Mouse (Mus musculus): Measurements from ENCODE around the gene Ciart.
"Not testable (repeated sequence)": the region's sequence is repeated elsewhere in the genome, so short reads cannot be mapped to it uniquely, and the experiment has no call there.

Gene Ciart

DNA sequence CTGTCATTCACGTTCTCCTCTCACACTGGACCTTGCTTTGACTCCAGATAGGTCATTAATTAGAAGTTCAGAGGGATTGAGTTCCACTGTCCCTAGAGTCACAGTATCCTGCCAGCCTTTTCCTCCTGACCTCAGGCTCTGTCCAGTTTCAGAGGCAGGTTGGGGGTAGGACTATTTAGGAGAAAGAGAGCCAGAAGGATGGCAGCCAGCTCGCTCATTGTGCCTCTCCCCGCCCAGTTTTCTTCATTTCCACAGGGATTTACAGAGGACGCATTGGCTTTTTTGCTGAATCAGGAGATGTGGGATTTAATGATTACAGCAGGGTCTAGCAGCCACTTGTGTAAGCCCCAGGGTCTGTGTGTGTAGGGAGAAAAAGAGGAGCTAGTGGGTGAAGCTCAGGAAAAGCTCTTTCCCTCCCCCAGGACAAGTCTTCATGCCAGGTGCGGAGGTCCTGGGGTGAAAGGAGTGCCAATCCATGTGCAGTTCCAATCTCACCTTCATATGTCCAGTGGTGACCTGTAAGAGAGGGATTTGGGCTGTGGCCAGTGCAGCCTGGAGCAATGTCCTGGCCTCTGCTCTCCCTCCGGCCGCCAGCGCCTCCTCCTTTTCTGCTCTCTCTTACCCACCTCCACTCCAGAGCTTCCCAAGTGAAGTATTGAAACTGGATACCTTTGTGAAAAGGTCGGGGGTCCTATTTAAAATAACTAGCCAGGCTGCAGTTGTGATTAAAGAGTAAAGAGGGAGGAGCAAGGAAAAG is 19.7 kb upstream of the Ciart start:
- DNase-seq (ENCODE audit: low read depth): no peak

DNA sequence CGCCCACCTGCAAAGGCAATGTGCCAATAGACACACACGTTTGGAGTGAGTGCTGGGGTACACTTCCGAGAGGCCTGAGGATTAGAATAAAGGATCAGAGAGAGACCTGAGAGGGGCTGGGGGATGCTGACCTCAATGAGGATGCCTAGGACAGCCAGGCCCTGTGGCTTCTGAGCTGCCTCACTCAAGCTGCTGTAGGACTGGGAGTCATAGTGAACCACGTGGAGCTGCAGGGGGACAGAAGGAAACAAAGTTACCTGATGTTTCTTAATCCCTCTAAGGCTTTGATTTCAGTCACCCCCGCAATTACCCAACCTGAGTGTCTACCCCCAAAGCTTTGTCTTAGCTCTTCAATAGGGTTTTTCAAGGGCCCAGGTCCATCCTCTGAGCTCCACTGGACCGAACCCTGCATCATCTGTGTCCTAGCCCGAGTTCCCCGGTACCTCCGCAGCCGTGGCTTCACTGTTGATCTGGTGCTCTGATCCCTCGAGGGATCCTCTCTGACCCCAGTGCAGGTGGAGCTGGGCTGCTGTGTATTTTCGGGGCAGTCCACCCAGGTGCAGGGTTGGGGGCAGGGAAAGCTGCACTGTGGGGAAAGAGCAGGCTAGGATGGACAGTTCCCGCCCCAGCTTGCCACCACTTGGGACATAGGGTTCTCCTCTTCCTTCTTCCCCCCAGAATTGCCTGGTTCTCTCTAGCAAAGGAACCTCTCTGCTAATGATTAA is 17.9 kb upstream of the Ciart start:
- DNase-seq (ENCODE audit: low read depth): no peak

DNA sequence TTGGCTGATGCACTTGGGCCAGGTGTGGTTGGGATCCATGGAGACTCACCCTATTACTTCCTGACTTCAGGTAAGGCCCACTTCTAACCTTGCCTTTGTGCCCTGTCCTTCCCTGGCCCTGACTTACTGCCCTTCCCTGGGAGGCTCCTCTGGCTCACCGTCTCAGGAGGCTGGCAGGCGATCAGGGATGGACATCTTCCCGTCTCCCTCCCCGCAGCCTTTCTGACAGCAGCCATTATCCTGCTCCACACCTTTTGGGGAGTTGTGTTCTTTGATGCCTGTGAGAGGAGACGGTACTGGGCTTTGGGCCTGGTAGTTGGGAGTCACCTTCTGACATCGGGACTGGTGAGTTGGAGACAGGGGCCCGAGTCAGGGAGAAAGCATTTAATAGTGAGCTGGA is 13.4 kb upstream of the Ciart start:
- DNase-seq (ENCODE audit: low read depth): not testable (repeated sequence)

DNA sequence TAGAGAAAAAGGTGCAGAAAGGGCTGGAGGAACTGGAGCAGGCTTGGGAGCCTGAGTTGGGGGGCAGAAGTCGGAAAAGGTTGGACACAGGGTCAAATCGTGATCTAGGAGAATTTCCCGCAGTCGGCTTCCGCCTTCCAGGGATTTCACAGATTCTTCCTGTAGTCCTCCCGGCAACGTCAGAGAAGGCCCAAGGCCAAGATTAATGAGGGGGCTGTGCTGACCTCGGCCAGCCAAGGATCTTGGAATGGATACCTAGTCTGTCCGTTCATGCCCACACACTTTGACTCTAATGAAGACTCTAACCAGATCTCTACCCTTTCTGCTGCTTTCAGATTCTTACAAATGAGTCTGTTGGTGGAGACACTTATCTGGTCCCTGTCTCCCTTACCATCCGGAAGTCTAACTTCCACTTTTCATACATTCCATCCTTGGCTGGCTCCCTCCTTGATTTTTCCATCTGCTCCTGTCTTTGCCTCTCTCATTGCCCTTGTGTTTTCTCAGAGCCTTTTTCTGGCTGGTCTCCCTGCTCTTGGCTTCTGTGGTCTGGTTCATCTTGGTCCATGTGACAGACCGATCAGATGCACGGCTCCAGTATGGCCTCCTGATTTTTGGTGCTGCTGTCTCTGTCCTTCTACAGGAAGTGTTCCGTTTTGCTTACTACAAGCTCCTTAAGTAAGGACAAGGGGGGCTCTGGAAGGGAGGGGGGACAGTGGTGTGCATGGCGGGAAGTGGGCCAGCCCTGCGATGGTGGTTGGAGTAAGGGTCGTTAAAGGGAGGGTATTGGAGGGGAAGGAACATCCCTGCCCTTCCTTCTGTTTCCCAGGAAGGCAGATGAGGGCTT is 12.5 kb upstream of the Ciart start:
- DNase-seq (ENCODE audit: low read depth): peak; percentile 45

DNA sequence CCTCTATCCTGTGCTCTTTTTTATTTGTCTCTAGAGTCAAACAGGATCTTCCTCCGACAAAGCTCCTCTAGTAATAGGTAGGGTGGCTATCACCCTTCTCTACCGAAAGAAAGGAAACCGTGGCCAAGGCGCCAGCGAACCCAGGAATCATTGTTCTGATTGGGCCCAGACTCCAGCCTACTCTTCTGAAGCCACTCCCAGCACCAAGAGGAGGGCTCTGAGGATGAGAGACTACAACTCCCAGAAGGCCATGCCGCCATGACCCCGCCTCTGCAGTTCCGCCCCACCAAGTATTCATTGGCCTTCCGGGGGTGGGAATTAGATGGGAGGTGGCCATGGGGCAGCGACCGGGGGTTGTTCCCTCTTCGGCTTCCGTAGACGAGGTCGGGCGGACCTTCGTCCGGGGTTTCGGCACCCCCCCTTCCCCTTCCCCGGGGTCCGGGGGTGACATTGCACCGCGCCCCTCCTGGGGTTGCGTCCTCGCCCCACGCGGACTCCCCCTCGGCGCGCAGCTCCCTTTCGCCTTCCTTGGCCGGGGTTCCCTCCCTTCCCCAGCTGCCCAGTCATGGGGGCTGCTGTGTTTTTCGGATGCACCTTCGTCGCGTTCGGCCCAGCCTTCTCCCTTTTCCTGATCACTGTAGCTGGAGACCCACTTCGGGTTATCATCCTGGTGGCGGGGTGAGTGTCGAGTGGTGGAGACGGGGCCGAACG is 11.7 kb upstream of the Ciart start, which contains the start of gene Aph1a:
TSS of gene Aph1a (plus strand) at position 364 of the 711 bp plus-strand sequence.
- DNase-seq (ENCODE audit: low read depth): peak; percentile 97

DNA sequence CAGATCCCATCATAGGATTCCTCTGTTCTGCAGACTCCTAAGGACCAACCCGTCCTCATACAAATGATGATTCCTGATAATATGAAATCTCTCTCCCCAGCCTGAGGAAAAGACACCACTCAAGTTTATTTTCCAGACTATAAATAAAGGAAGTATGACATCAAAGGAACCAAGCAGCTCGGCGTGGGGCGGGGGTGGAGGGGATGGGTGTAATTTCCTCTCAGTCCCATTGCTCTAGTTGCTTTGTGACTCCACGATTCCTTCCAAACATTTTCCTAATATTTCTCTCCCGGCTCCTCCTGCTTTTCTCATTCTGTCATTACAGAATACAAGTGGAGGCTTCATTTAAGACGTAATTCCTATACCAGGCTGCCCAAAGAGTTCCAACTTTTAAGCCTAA is 11.1 kb upstream of the Ciart start:
- peak; percentile 57 for DNase-seq (ENCODE audit: low read depth)

DNA sequence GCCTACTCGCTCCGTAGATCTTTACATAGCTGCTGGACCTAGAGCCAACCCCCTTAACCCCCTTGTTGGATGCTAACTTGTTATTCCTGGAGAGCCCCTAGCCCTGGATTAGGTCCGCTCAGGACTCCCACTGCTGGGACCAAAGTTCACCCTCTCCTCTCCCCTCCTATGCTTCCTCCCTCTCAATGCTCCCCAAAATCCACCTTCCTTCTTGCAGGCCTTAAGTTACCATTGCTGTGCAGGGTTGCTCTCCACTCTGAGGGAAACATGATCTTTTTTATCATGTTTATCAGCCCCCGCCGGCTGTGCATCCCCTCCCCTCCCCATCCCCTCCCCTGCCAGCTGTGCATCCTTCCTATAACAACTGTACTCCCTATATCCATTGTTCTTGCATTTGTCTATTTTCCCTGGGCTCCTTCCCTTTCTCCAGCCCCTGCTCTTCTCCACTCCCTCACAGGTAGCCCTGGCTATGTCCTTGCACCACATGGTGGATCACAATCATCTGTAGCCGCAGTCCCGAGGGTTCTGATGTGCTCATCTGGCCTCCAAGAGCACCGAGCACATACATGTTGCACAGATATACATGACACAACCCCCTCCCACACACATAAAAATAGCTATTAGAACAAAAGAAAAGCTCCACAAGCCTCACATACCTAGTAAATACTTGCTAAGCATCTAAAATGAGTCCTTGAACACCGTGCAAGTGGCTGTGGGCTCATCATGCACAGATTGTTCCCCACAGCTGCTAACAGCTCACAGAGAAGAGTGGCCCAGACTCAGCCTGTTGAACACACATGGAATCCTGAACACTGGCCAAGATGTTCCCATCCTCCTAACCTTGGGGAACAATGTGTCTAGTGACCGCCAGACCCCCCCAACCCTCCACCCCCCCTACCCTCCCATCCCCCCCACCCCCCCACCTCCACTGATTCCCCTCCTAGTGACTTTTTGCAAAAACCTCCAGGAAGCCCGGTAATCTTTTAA is 10.3 kb upstream of the Ciart start:
- DNase-seq (ENCODE audit: low read depth): no peak

DNA sequence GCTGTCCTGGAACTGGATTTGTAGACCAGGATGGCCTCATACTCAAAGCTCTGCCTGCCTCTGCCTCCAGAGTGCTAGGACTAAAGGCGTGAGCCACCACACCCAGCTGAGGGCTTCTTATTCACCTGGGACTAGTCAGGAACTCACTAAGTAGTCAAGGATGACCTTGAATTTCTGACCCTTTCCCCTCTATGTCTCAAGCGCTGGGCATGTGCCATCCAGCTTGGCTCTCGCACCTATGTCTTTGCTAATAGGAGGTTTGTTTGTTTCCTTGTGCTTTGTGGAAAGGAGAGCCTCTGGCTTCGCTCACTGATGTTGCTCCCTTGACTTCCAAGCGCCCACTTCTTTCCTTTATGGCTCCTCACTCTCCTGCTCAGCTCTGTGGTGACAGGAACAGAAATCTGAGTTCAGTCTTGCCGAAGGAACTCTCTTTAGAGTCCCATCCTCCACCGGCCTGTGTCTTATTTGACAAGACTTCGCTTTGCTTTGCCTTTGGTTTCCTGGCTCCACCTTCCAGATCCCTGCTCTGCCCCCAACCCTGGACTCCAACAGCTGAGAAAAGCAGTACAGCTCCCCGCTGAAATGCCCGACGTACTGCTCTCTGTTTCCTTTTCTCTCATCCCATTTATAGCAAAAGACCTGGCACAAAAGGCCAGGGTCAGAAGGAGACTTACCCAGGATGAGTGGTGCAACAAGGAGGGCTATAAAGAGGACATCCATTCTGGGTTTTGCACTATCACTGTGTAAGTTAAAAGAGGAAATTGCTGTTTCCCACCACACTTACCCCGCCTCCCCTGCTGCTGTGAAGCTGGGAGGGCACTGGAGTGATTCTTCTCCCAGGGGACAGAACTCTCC is 9.4 kb upstream of the Ciart start, which contains the start of gene BC028528:
TSS of gene BC028528 (minus strand) at position 795 of the 855 bp plus-strand sequence.
- no peak for DNase-seq (ENCODE audit: low read depth)

DNA sequence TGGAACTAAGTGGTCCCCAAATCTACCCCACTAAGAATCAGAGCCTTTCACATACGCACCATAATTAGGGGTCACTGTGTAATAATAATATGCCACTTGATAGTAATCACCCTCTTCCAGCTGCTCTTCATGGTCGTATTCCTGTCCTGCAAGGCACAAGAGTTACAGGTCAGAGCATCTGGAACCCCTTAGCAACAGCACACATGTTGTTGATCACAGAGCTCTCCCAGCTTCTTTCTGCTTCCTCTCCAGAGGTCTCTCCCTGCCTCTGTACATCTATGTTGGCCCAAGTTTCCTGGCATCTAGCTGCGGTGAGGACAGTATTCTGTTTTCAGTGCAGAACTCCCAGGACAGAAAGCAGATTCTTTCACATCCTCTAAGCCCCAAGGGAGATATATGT is 7.6 kb upstream of the Ciart start:
- DNase-seq (ENCODE audit: low read depth): no peak

DNA sequence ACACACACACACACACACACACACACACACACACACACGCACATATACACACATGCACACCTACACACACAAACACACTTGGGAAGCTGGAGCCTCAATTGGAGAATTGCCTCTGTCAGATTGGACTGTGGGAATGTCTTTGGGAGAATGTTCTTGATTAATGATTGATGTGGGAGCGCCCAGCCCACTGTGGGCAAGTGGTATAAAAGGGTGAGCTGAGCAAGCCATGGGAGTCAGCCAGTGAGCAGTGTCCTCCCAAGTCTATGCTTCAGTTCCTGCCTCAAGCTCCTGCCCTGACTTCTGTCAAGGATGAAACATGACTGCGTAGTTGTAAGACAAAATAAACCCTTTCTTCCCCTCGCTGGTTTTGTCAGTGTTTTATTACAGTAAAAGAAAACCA is 5.5 kb upstream of the Ciart start:
- DNase-seq (ENCODE audit: low read depth): no peak

DNA sequence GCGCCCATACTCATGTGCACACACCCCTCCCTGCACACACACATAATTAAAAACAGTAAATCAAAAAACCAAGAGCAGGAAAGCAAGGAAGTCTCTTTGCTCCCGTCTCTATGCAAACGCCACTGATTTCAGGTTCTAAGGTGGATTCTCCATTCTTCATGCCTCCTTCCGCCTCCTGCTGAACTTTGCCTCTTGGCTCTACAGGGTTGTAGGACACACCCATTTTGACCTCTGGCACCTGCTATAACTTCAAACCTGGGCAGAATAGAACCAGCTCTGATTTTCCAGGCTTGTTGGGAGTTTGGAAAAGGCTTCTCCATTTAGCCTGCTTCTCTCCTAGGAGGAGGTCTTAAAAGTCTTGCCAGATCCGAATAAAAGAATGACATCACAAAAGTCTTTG is 2.3 kb upstream of the Ciart start:
- no peak for DNase-seq (ENCODE audit: low read depth)

DNA sequence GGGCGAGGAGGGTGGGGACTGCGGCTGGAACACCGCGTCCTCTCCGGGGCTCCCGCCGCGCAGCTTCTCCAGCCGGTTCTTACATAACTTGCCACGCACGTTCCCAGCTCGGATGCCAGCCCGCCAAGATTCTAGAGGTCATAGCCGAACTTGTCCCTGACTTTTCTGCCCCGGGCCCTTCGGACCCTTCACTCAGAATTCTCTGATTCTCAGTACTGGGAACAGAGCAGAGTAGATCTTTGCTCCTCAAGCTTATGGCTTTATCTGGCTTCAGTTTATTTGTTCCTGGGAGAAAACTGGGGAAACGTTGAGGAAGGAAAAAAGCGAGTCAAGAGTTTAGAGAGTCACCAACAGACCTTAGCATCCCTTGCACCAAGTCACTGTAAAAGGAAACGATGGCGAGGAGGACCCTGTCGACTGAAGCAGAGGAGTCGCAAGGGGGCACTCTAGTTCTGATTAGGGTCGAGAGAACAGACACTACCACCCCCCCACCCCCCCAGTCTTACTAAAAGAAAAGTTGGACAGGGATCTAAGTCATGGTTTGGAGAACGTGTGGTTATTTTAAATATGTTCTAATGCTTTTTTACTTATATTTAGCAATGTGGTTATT is 870 bp upstream of the Ciart start:
- DNase-seq (ENCODE audit: low read depth): peak; percentile 79

DNA sequence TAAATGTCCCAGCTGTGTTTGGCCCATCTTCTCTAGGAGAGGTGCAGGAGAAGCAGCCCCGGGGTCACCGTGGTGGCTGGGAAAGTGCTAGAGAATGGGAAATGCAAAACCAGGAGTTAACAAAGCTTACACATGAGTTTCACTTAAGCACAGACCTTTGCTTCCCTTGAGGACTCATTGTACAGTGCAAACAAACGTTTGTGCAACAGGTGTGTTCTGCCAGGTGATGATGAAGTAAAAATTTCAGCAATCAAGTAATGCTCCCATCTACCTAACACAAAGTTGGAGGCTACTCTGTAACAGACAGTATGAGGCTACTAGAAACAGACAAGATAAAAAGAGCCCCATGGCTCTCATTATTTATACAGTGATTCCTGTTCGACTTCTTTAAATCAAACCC is 3.0 kb downstream of the Ciart start:
- no peak for DNase-seq (ENCODE audit: low read depth)

DNA sequence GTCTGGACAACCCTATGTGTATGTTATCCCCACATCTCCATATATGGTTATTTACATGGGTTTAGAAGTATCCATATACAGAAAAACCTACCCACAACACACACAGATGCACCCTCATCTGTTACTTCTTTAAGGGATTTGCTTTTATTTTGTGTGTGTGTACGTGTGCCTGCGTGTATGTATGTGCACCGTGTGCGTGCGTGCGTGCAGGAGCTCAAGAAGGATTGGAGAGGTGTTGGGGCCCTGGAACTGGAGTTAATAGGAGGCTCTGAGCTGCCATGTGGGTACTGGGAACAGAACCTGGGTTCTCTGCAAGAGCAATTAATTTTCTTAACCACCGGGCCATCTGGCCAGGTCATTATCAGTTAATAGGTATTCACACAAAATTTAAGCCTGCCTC is 10.0 kb downstream of the Ciart start:
- DNase-seq (ENCODE audit: low read depth): no peak

DNA sequence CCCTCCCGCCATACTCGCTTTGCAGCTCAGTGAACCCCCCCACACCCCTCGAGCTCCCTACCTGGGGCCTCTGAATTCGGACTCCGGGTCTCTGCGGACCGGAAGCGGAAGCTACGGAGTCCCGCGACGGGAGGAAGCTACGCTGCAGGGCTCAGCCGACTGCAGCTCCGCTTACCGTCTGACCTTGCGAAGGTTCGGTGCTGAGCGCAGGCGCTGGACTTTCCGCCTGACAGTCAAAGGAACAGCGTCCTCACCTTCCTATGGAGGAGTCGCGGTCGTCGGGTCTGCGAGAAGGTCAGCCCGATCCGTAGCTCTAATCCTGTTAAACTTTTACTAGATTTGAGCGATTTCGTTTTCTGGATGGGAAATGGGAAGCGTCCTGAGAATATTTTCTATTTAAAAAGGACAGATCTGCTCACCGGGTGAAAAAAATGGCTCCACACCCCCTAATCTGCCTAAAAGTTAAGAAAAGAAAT is 10.6 kb downstream of the Ciart start, which contains the start of gene Mrps21:
TSS of gene Mrps21 (minus strand) at position 128 of the 476 bp plus-strand sequence.
- peak; percentile 80 for DNase-seq (ENCODE audit: low read depth)

DNA sequence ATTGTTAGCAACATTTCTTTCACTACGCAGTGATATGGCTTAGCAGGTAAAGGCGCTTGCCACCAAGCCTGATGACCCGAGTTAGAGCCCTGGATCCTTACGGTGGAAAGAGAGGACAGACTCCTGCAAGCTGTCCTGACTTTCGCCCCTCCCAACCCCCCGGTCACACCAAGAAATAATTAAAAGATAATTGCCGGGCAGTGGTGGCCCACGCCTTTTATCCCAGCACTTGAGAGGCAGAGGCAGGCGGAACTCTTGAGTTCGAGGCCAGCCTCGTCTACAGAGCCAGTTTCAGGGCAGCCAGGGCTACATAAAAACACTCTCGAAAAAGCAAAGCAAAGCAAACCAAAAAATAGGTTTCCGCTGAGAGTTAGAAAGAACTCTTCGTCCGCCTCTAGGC is 11.1 kb downstream of the Ciart start:
- DNase-seq (ENCODE audit: low read depth): no peak

DNA sequence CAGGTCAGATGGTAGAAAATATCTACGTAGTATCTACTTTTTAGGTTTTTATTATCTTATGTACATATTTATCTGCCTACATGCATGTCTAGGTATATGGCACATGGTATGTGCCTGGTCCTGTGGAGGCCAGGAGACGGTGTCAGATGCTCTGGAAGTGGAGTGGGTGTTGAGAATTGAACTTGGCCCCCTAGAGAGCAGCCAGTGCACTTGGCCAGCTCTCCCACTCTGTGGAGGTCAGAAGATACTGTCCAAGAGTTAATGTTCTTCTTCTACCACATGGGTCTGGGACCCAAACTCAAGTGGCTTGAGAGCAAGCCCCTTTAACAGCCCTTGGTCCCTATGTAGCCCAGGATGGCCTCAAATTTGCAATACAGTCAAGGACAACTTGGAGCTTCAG is 14.6 kb downstream of the Ciart start:
- DNase-seq (ENCODE audit: low read depth): no peak

DNA sequence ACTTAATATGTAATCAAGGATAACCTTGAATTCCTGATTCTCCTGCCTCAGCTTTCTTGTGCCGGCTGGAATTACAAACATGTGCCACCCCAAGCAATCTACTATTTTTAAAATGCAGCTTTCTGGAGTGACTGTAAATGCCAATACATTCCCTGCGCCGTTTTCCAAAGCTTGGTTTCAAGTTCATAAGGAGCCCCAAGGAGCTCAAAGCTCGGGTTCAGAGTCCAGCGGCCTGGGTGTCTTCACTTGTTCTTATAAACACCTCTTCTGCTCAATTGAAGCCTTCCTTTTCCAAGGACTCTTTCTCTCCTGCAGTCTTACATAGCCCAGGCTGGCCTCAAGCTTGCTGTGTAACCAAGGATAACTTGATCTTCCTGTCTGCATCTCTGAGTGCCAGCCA is 16.0 kb downstream of the Ciart start:
- DNase-seq (ENCODE audit: low read depth): no peak

DNA sequence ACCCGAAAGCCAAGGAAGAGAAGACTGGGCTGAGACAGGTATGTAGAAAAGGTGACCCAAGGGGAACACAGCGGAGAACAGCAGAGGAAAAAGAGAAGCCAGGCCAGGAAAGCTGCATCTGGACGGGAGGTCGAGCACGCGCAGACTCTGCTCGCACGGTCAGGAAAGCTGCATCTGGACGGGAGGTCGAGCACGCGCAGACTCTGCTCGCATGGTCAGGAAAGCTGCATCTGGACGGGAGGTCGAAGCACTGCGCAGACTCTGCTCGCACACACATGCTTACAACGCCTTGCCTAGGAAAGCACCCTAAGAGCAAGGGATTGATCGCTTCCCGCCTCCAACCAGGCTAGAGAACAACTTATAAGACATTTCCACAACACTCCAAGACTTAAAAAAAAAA is 16.5 kb downstream of the Ciart start:
- no peak for DNase-seq (ENCODE audit: low read depth)

Data from naive thymus-derived CD4-positive, alpha-beta T cell, adult 2 months (primary cell).